Mouse (Mus musculus): ENCODE results near the gene Kmt2e.

DNA sequence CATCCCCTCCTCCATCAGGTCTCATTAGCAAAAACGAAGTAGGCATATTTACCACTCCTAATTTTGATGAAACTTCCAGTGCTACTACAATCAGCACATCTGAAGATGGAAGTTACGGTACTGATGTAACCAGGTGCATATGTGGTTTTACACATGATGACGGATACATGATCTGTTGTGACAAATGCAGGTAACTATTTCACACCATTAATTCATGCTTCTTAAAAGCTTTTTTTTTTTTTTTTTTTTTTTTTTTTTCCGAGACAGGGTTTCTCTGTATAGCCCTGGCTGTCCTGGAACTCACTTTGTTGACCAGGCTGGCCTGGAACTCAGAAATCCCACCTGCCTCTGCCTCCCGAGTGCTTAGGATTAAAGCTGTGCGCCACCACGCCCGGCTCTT, 30.5 kb downstream of the Kmt2e start:
- TF ChIP-seq CTCF (conservative IDR thresholded peaks at IDR 0.05; ENCODE audit: low read length): no peak
- TF ChIP-seq NANOG (IDR thresholded peaks at IDR 0.05; ENCODE audit: borderline replicate concordance, low read length): no peak
